Mouse (Mus musculus): ENCODE data around the gene Rapgef4.

The Rapgef4 gene

GRCm38 (mm10) chr2:72230545-72230944 lies 249.5 kb downstream of the Rapgef4 start:
- DNase-seq (ENCODE audit: low read depth, low spot score): no peak

DNA sequence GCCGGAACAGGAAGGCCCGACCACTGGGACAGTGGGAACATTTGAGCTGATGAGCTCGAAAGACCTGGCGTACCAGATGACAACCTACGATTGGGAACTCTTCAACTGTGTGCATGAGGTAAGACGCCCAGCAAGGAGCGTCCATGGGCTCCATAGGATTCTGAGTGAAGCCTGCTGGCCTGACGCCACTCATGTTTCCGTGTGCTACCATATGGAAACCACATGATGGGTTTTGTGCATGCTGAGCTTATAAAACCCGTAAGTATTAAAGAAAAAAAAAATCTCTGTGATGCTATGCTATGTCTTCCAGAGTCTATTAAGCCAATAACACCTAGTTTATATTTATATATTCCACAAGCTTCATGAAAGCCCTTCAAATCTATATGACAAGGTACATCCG lies 253.0 kb downstream of the Rapgef4 start:
- DNase-seq (ENCODE audit: low read depth, low spot score): no peak

DNA sequence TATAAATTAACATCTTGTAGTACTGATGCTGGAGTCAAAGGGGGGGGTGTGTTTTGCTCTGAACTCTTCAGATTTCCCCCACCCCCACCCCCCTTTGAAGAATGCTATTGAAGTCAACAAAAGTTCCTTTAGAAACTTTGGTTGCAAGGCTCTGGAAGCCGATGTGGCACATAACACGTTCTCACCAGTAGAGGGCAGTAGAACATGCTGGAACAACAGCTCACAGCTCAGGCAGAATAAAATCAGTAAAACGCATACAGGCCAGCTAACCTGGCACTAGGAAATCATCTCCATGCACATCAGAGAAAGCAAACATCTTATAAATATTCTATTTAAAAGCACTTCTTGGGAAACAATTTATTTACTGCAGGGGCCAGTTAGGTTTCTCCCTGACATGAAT lies 253.9 kb downstream of the Rapgef4 start:
- DNase-seq (ENCODE audit: low read depth, low spot score): peak; percentile 88

DNA sequence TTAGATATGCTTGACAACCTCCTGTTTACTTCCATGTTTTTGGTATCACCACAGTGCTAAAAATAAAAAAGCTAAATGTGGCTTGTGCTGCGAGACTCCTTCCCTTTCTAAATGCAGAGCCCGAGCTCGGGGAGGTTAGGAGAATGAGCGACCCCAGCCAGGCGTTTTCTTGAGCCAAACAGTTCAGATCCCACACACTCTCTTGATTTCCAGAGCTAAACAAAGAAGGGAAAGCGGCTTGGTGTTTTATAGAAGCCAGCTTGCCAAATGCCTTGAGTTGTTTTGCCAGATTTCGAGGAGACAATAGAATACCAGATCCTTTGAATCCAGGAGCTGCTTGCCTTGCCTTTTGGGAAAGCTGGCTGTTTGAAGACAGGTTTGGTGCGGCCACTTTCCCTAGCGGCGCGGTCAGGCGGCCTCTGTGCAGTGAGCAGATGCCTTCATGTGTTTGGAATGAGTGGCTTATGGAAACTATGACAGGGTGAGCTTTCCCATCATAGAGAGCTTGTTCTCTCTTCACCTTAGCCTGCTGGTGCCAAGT lies 254.4 kb downstream of the Rapgef4 start:
- no peak for DNase-seq (ENCODE audit: low read depth, low spot score)

- no peak for DNase-seq (ENCODE audit: low read depth, low spot score)
Measured at GRCm38 (mm10) chr2:72238421-72238820, 257.4 kb downstream of the Rapgef4 start.

- DNase-seq (ENCODE audit: low read depth, low spot score): no peak
Measured at GRCm38 (mm10) chr2:72238925-72239324, 257.9 kb downstream of the Rapgef4 start.

- no peak for DNase-seq (ENCODE audit: low read depth, low spot score)
Measured at GRCm38 (mm10) chr2:72239456-72239855, 258.4 kb downstream of the Rapgef4 start.

- no peak for DNase-seq (ENCODE audit: low read depth, low spot score)
Measured at GRCm38 (mm10) chr2:72239993-72240392, 259.0 kb downstream of the Rapgef4 start.

DNA sequence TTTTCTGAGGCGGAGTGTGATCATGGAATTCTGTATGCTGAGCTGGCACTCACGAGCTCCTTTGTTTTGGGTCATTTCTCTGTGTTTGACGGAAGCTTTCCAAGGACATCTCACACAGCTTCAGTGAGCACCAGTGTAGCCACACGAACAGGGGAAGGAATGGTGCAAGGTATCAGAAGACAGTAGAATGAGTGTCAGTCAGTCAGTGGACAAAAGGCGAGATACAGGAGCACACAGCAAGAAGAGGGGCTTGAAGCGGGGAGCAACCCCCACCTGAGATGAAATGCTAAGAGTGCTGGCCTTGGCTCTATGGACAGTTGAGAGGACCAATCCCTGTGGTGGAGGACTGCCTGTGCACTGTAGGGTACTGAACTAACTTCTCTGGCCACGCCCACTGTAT lies 259.7 kb downstream of the Rapgef4 start:
- DNase-seq (ENCODE audit: low read depth, low spot score): no peak

DNA sequence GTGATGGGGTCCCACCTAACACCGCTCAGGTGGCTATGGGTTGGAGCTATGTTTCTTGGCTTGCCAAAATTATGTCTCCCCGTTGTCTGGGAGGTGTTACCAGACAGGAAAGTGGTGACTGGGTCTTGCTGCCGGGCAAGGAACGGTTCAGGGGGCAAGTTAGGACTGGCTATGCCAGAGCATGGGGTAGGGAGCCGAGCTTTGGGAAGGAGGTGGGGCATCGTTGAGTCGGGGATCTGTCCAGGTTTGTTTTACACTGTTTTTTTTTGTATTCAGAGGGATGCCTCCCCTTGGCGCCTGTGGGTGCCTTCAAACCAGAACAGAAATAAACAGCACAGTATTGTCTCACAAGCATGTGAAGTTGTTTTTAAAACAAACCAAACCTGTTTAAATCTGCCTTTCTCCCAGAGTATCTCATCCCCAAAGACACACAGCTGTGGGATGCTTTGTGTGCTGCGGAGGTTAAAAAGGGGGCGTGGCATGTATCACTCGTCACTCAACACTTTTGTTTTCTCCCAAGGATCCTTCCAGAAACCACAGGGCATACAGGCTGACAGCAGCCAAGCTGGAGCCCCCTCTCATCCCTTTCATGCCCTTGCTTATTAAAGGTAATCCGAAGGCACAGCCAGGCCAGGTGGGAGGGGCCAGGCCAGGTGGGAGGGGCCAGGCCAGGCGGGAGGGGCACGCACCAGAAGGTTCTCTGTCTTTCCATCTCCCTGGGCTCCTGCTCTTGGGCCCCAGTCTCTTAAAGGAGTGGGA lies 260.9 kb downstream of the Rapgef4 start:
- DNase-seq (ENCODE audit: low read depth, low spot score): no peak

- no peak for DNase-seq (ENCODE audit: low read depth, low spot score)
Measured at GRCm38 (mm10) chr2:72242910-72243675, 262.1 kb downstream of the Rapgef4 start.

DNA sequence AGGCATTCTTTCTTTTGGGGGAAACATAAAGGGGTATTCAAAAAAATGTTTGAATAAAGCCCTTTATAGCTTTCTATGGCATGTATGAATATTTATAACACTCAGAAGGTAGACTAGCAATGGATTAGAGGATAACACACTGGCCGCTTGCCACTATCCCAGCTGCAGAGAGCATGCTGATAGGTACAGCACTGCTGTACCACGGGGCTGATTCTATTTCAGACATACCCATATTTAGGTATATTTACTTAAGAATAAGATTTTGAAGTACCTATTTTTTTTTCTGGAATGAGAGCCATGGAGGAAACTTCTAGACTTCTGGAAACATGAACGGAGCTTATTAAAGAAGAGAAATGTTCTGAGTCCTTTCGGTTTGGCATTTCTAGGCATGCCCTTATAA lies 264.6 kb downstream of the Rapgef4 start:
- DNase-seq (ENCODE audit: low read depth, low spot score): no peak

GRCm38 (mm10) chr2:72246376-72246775 lies 265.3 kb downstream of the Rapgef4 start:
- DNase-seq (ENCODE audit: low read depth, low spot score): no peak

DNA sequence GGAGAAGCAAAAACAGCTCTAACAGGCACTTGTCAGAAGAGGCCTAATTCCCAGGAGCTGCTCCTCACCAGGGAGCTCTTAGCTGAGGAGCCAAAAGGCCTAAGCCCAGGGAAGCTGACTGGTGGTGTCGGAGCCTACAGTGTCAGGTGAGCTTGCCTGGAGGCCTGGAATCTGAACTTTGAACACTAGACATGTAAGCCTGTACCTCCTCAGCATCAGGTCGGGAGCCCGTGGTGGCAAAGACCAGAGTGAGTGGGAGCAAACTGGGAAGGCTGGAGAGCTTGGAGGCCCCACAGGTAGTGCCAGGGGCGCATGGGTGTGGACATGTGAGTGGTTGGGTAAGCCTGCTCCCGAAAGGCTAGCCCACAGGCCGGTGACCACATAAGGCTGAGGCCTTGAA lies 266.8 kb downstream of the Rapgef4 start:
- DNase-seq (ENCODE audit: low read depth, low spot score): no peak

GRCm38 (mm10) chr2:72252510-72253505 lies 271.8 kb downstream of the Rapgef4 start:
- DNase-seq (ENCODE audit: low read depth, low spot score): no peak

GRCm38 (mm10) chr2:72253882-72254281 lies 272.8 kb downstream of the Rapgef4 start:
- no peak for DNase-seq (ENCODE audit: low read depth, low spot score)

GRCm38 (mm10) chr2:72254813-72255582 lies 274.0 kb downstream of the Rapgef4 start:
- no peak for DNase-seq (ENCODE audit: low read depth, low spot score)

- DNase-seq (ENCODE audit: low read depth, low spot score): no peak
Measured at GRCm38 (mm10) chr2:72260704-72261103, 279.7 kb downstream of the Rapgef4 start.

DNA sequence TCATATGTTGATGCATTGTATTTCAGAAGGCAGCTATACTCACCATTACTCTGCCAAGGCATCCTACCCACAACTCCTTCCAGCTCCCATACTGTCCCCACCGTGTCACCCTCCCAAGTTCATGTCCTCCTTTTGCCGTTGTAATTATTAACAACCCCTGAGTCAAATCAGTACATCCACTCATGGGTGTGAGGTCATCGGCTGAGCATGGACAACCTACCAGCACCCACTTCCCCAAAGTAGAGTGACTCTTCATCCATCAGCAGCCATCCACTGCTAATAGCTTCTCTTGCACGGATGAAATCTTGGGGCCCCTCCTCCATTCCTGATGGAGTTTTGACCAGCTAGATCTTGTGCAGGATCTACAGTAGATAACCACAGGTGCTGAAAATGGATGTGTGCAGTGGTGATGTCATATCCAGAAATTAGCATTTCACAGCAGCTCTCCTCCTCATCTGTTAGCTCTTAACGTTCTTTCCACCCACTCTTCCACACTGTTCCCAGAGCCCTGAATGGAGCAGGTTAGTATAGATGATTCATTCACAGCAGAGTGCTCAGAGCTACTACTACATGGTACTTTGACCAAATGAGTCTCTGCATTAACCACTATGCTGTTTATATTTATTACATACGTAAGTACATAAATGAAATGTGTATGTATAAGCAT lies 281.9 kb downstream of the Rapgef4 start:
- no peak for DNase-seq (ENCODE audit: low read depth, low spot score)

DNA sequence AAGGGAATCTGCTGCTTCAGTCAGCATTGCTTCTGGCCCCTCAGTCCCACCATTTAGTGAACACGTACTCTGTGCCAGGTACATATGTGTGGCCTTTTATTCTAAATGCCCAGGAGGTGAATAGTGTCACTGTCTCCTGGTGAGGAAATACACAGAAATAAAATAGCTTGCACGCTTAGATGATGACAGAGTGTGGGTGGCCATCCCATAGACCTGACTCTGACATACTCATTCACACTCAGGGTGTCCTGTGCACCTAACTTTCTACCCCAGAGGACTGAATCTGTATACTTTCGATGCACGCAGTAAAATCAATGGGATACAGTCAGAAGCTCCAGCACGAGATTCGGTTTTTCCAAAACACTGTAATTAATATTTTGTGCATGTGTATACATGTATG lies 286.4 kb downstream of the Rapgef4 start:
- no peak for DNase-seq (ENCODE audit: low read depth, low spot score)

Measured in forelimb bud, embryonic 11.5 days (tissue).